In the genomic region with DNA sequence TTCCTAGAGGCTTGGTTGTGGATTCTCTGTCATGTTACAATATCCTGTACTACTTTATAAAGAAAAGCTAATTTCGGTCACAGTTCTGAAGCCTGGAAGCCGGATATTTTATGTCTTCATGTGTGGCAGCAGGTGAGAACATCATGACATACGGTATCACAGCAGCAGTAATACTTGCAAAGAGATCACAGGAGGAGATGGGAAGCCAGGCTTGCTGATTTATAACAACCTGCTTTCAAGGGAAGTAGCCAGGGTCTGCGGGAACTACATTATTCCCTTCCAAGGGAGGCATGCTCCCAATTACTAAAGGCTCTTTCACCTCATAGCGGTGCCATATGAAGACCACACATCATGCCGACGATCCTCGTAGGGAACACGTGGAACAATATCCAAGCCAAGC, we compare ENCODE assay signal across 17 mouse cellular contexts. TPM values are rescaled to one million over a fixed set of nuclear protein-coding genes. Genes with fewer than 3 reads are reported as not detected.
A peak's percentile ranks its signal among the peaks of the same experiment; 100 is the strongest.
DNase-seq lines count a peak whose midpoint lies in the region; ATAC-seq and TF ChIP-seq lines count a peak whose summit lies in the region.
"Had no signal": no experiment of that assay in that cellular context is flagged by ENCODE, and none has a peak within 500 bp of the region (broad histone marks: within the 10 kb centered on the region; RNA-seq: fewer than 3 reads in every experiment).

No protein-coding gene starts in this region.

- TF ChIP-seq EP300 in MEL (IDR thresholded peaks at IDR 0.05; ENCODE audit: low read depth in 1 of 2, low read length in 2 of 2), result no peak
- no peak for TF ChIP-seq EP300 in liver, postnatal 0 days (IDR thresholded peaks at IDR 0.05; ENCODE audit: low read depth)

- H3K27me3 ChIP-seq in hindbrain, postnatal 0 days (ENCODE audit: insufficient read depth, low read length), result no peaks in the 10 kb centered on the region
- H3K27me3 ChIP-seq in hindbrain, embryonic 12.5 days, result no peaks in the 10 kb centered on the region
- no peaks in the 10 kb centered on the region for H3K27me3 ChIP-seq in MEL (ENCODE audit: control insufficient read depth in 1 of 2, insufficient read depth in 2 of 2, low read length in 2 of 2)
- no peaks in the 10 kb centered on the region for H3K27me3 ChIP-seq in liver, postnatal 0 days (ENCODE audit: insufficient read depth, low read length)
- H3K27me3 ChIP-seq: embryonic facial prominence, embryonic 15.5 days; forebrain, embryonic 15.5 days; neural tube, embryonic 12.5 days; Patski had no signal

- no peaks in the 10 kb centered on the region for H3K4me1 ChIP-seq in hindbrain, postnatal 0 days (ENCODE audit: insufficient read depth, low read length)
- H3K4me1 ChIP-seq in hindbrain, embryonic 12.5 days, result no peaks in the 10 kb centered on the region
- H3K4me1 ChIP-seq in MEL (ENCODE audit: control insufficient read depth in 1 of 2, insufficient read depth in 2 of 2, low read length in 2 of 2), result peaks cover 19 to 21% of the 10 kb centered on the region in 2 experiments
- H3K4me1 ChIP-seq in liver, postnatal 0 days (ENCODE audit: insufficient read depth), result peaks cover 11% of the 10 kb centered on the region
- H3K4me1 ChIP-seq: forebrain, embryonic 15.5 days had no signal

- TF ChIP-seq RAD21 in MEL (IDR thresholded peaks at IDR 0.05; ENCODE audit: low read depth, low read length), result no peak

- no peak overlapping the region for H3K9ac ChIP-seq in hindbrain, postnatal 0 days (replicated peaks; ENCODE audit: low read length)
- no peak overlapping the region for H3K9ac ChIP-seq in hindbrain, embryonic 12.5 days
- peak overlapping the region; percentile 12; the same call in 1 of the 2 replicates for H3K9ac ChIP-seq in MEL (ENCODE audit: control insufficient read depth, low read depth, low read length, poor library complexity, severe bottlenecking)
- H3K9ac ChIP-seq in liver, postnatal 0 days (replicated peaks), result no peak overlapping the region
- H3K9ac ChIP-seq: embryonic facial prominence, embryonic 15.5 days; forebrain, embryonic 15.5 days; neural tube, embryonic 12.5 days had no signal

- TF ChIP-seq CTCF in hindbrain, postnatal 0 days (IDR thresholded peaks at IDR 0.05; ENCODE audit: low read depth), result no peak
- no peak for TF ChIP-seq CTCF in MEL (IDR thresholded peaks at IDR 0.05 in 2 of 3, conservative IDR thresholded peaks at IDR 0.05 in 1 of 3; ENCODE audit: control insufficient read depth in 1 of 3, insufficient read depth in 1 of 3, low read depth in 2 of 3, low read length in 3 of 3, poor library complexity in 1 of 3, severe bottlenecking in 1 of 3)
- no peak for TF ChIP-seq CTCF in liver, postnatal 0 days (IDR thresholded peaks at IDR 0.05; ENCODE audit: low read depth)

- DNase-seq in cerebellum, postnatal 14 days, result peak; percentile 29 to 53
- DNase-seq in cerebellum, adult 18-20 months, result no peak
- DNase-seq in hindbrain, postnatal 0 days (ENCODE audit: low spot score), result peak; percentile 19
- DNase-seq in MEL (ENCODE audit: low read depth, low spot score), result no peak
- no peak for DNase-seq in liver, postnatal 0 days
- DNase-seq: adrenal gland, postnatal 36 days; cerebellum, adult 11-12 months; kidney, adult 9 months had no signal

- peaks cover 2% of the 10 kb centered on the region; the same call in 1 of the 2 replicates for H3K79me2 ChIP-seq in MEL (ENCODE audit: control insufficient read depth, insufficient read depth, low read length, poor library complexity)

- 68% methylated on average over 9 of the region's 9 CpGs for WGBS in hindbrain, postnatal 0 days
- WGBS in hindbrain, embryonic 12.5 days, result 83% methylated on average over 9 of the region's 9 CpGs
- WGBS in liver, postnatal 0 days (ENCODE audit: insufficient replicate concordance), result 92% methylated on average over 9 of the region's 9 CpGs

- H3K36me3 ChIP-seq in hindbrain, postnatal 0 days (ENCODE audit: insufficient read depth, low read length), result no peaks in the 10 kb centered on the region
- H3K36me3 ChIP-seq in hindbrain, embryonic 12.5 days, result no peaks in the 10 kb centered on the region
- peaks cover 0 to 35% of the 10 kb centered on the region in 2 experiments; a peak in 2 of 4 replicates for H3K36me3 ChIP-seq in MEL (ENCODE audit: control insufficient read depth in 1 of 2, insufficient read depth in 2 of 2, low read length in 2 of 2)
- no peaks in the 10 kb centered on the region for H3K36me3 ChIP-seq in liver, postnatal 0 days (replicated peaks; ENCODE audit: insufficient read depth, low read length)
- H3K36me3 ChIP-seq: embryonic facial prominence, embryonic 15.5 days; forebrain, embryonic 15.5 days; midbrain, embryonic 10.5 days; neural tube, embryonic 12.5 days had no signal

- H3K4me2 ChIP-seq in hindbrain, postnatal 0 days (ENCODE audit: low read depth, low read length), result no peak overlapping the region
- H3K4me2 ChIP-seq in hindbrain, embryonic 12.5 days (replicated peaks), result no peak overlapping the region
- H3K4me2 ChIP-seq in liver, postnatal 0 days (ENCODE audit: low read depth, low read length), result no peak overlapping the region
- H3K4me2 ChIP-seq: embryonic facial prominence, embryonic 15.5 days; forebrain, embryonic 15.5 days; neural tube, embryonic 12.5 days had no signal

- no peak overlapping the region for H3K4me3 ChIP-seq in hindbrain, postnatal 0 days (ENCODE audit: low read length)
- no peak overlapping the region for H3K4me3 ChIP-seq in hindbrain, embryonic 12.5 days
- peak overlapping the region in 1 of 2 experiments; percentile 26; a peak in 2 of 4 replicates for H3K4me3 ChIP-seq in MEL (ENCODE audit: control insufficient read depth in 1 of 2, insufficient read depth in 1 of 2, low read depth in 2 of 2, low read length in 2 of 2)
- H3K4me3 ChIP-seq in liver, postnatal 0 days (ENCODE audit: low read depth, low read length), result no peak overlapping the region
- H3K4me3 ChIP-seq: embryonic facial prominence, embryonic 15.5 days; forebrain, embryonic 15.5 days; layer of hippocampus, adult 2 months; midbrain, embryonic 10.5 days; neural tube, embryonic 12.5 days had no signal

- ATAC-seq in hindbrain, postnatal 0 days, result 0 out of 2 replicates have a peak, but pooled peaks have one; percentile 27
- no peak for ATAC-seq in hindbrain, embryonic 12.5 days (ENCODE audit: low FRiP score)
- no peak for ATAC-seq in liver, postnatal 0 days
- ATAC-seq in monocyte, adult 5-6 weeks (replicated peaks; ENCODE audit: insufficient number of reproducible peaks, low FRiP score, low TSS enrichment, poor library complexity, severe bottlenecking), result no peak
- ATAC-seq: CD4-positive, CD25-positive, alpha-beta regulatory T cell, adult 4 months; forebrain, embryonic 15.5 days; Patski had no signal

- TF ChIP-seq POLR2A in MEL (IDR thresholded peaks at IDR 0.05; ENCODE audit: control insufficient read depth in 1 of 2, insufficient read depth in 1 of 2, low read depth in 1 of 2, low read length in 2 of 2, poor library complexity in 1 of 2), result no peak

- H3K27ac ChIP-seq in hindbrain, postnatal 0 days, result no peak overlapping the region
- no peak overlapping the region for H3K27ac ChIP-seq in hindbrain, embryonic 12.5 days
- peak overlapping the region; percentile 77 for H3K27ac ChIP-seq in MEL (ENCODE audit: control insufficient read depth, low read depth, low read length)
- 0 out of 2 replicates have a peak overlapping the region, but pooled peaks have one; percentile 7 for H3K27ac ChIP-seq in liver, postnatal 0 days (ENCODE audit: low read depth)
- H3K27ac ChIP-seq: embryonic facial prominence, embryonic 15.5 days; forebrain, embryonic 15.5 days; layer of hippocampus, adult 2 months; midbrain, embryonic 10.5 days; neural tube, embryonic 12.5 days had no signal

- H3K9me3 ChIP-seq in hindbrain, postnatal 0 days (ENCODE audit: low read length), result no peaks in the 10 kb centered on the region
- H3K9me3 ChIP-seq in hindbrain, embryonic 12.5 days (replicated peaks), result no peaks in the 10 kb centered on the region
- no peaks in the 10 kb centered on the region for H3K9me3 ChIP-seq in MEL (replicated peaks; ENCODE audit: insufficient read depth, low read length)
- no peaks in the 10 kb centered on the region for H3K9me3 ChIP-seq in liver, postnatal 0 days (ENCODE audit: low read length)
- H3K9me3 ChIP-seq: embryonic facial prominence, embryonic 15.5 days; forebrain, embryonic 15.5 days; midbrain, embryonic 10.5 days; neural tube, embryonic 12.5 days had no signal

TF ChIP-seq in MEL, 35 proteins besides CTCF, POLR2A, EP300 and RAD21:
- TF ChIP-seq ELF1 (IDR thresholded peaks at IDR 0.05; ENCODE audit: low read depth, low read length) (no peak), USF2 (IDR thresholded peaks at IDR 0.05; ENCODE audit: borderline replicate concordance in 1 of 2, insufficient read depth in 1 of 2, low read depth in 1 of 2, low read length in 2 of 2) (no peak), CHD1 (IDR thresholded peaks at IDR 0.05; ENCODE audit: low read depth, low read length) (no peak), MAZ (IDR thresholded peaks at IDR 0.05; ENCODE audit: low read depth, low read length) (no peak), TBP (IDR thresholded peaks at IDR 0.05; ENCODE audit: low read depth, low read length) (no peak), MAFK (IDR thresholded peaks at IDR 0.05; ENCODE audit: borderline replicate concordance, low read depth, low read length) (no peak)

RNA-seq across cellular contexts. Expression of a gene that starts 48.9 kb away (rescaled TPM):
- total RNA-seq in hindbrain, postnatal 0 days (2014; rRNA removed), result 7.9 and 14.9 TPM in 2 replicates
- polyA plus RNA-seq in hindbrain, postnatal 0 days (2015; fragmentation: Nextera tagmentation; extraction: Ambion mirVana), result 16.2 and 16.9 TPM in 2 replicates
- polyA plus RNA-seq in hindbrain, embryonic 12.5 days (2016; fragmentation: Nextera tagmentation; extraction: Ambion mirVana), result 25.0 and 30.3 TPM in 2 replicates
- 18.1 and 29.3 TPM in 2 replicates for total RNA-seq in MEL (2012; rRNA removed)
- 10 to 100 TPM in 1 of 2 experiments, not detected in 1; 37.4 TPM for polyA plus RNA-seq in MEL (2012; ENCODE audit: insufficient read depth in 1 of 2, insufficient read length in 2 of 2, low read depth in 1 of 2, low replicate concordance in 2 of 2, missing spikeins in 1 of 2)
- polyA plus RNA-seq in liver, postnatal 0 days (2015; fragmentation: Nextera tagmentation; extraction: Ambion mirVana), result 49.5 and 65.0 TPM in 2 replicates
- total RNA-seq in monocyte, adult 5-6 weeks (2017), result 24.7 to 64.2 TPM (median 57.8 TPM) in 3 replicates

Comparison
In these comparisons a context has a peak if more than half of its experiments do, and no peak if none do; other contexts are left out.
1. DNase-seq: peak in cerebellum, postnatal 14 days (2 of 2) and hindbrain, postnatal 0 days (single experiment); none in cerebellum, adult 18-20 months (0 of 2), MEL (single experiment) and liver, postnatal 0 days (single experiment).
2. H3K27ac ChIP-seq: peak in MEL (single experiment) and liver, postnatal 0 days (single experiment); none in hindbrain, postnatal 0 days (single experiment) and hindbrain, embryonic 12.5 days (single experiment).